Mouse (Mus musculus) heart, embryonic 10.5 days (tissue): ENCODE measurements around the gene Dock11. TPM values are rescaled to one million over a fixed set of nuclear protein-coding genes. Genes with fewer than 3 reads are reported as not detected.
A peak's percentile ranks its signal among the peaks of the same experiment; 100 is the strongest.

Experiments used
- DNase-seq: peaks from one replicate; pipeline ENCODE4 v3.0.0-alpha.2; 2017; ENCODE audit warnings: low spot score
- H3K27ac ChIP-seq: fragments of 300-500 bp; sonication (generic); 2 replicates; pipeline ENCODE4 v1.5.1; 2016; ENCODE audit warnings: mild to moderate bottlenecking
- H3K27me3 ChIP-seq: fragments of 300-500 bp; sonication (generic); 2 replicates; pipeline ENCODE4 v1.6.1; 2016; ENCODE audit warnings: mild to moderate bottlenecking; ENCODE audit not compliant: poor library complexity, insufficient read depth, severe bottlenecking
- H3K36me3 ChIP-seq: fragments of 300-500 bp; sonication (generic); 2 replicates; pipeline ENCODE4 v1.6.1; 2016; ENCODE audit warnings: mild to moderate bottlenecking, moderate library complexity
- H3K4me1 ChIP-seq: fragments of 300-500 bp; sonication (generic); 2 replicates; pipeline ENCODE4 v1.6.1; 2016; ENCODE audit warnings: mild to moderate bottlenecking
- H3K4me3 ChIP-seq: fragments of 300-500 bp; sonication (generic); 2 replicates; pipeline ENCODE4 v1.5.1; 2016; ENCODE audit warnings: mild to moderate bottlenecking, moderate library complexity
- H3K9me3 ChIP-seq: fragments of 300-500 bp; sonication (generic); 2 replicates; pipeline ENCODE4 v1.6.1; 2016; ENCODE audit warnings: mild to moderate bottlenecking, moderate library complexity
- WGBS: fragments of 180-500 bp; shearing (Covaris S2); methylation state at CpG from one replicate; pipeline ENCODE4 v1.1.7; 2016; 5-methylcytosine and 5-hydroxymethylcytosine counted together
- polyA plus RNA-seq: library from polyadenylated mRNA; unstranded; fragments of >200 nt; fragmentation: Nextera tagmentation; extraction: Ambion mirVana; gene quantifications from 2 replicates; pipeline ENCODE4 v1.2.1, GENCODE M21; 2016

Gene Dock11
- polyA plus RNA-seq, 1 experiment from 2014 or later = 13.1 TPM

DNA sequence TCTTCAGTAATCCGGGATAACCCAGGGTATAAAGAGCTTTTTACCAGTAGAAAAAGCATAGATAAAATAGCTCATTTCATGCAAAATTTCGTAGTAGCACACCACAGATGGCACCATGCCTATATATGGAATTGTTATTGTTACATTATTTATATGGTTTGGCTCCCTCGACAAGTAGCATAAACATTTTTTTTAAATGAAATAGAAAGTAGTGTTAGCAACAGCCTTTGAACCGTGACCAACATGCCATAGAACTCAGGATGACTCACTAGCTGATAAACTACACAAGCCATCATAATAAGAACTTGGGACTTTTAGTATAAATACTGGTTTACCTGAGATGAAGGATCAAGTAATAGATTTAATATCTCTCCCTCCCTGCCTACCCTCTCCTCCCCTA, 188.5 kb downstream of the Dock11 start:
- Histone ChIP-seq H3K4me3 (no peak overlapping the region), H3K4me1 (no peaks in the 10 kb centered on the region), H3K27ac (no peak overlapping the region), H3K27me3 (no peaks in the 10 kb centered on the region), H3K36me3 (no peaks in the 10 kb centered on the region), H3K9me3 (no peaks in the 10 kb centered on the region)
- no peak for DNase-seq
- WGBS = 72% methylated on average over 4 of the region's 4 CpGs

DNA sequence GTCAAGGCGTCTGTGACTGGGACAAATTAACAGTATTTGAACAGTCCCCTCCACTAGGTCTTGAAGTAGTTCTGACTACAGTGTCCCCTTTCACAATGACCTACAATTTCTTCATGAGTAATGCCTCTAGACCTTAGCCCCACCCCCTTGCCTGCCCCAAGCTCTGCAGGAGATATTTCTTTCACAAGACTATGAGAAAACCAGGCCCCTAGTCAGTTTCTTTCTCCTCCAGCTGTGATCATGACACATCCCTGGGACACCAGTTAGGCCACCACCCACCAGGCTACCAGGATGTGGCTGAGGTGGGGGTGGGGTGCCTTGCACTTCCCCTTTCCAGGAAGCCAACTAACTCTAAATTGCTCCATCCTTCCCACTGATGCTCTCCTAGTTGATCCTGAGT, 194.3 kb downstream of the Dock11 start:
- Histone ChIP-seq H3K4me3 (no peak overlapping the region), H3K9me3 (no peaks in the 10 kb centered on the region), H3K4me1 (no peaks in the 10 kb centered on the region), H3K27ac (no peak overlapping the region), H3K36me3 (no peaks in the 10 kb centered on the region), H3K27me3 (no peaks in the 10 kb centered on the region)
- 81% methylated on average over 1 of the region's 1 CpGs for WGBS
- DNase-seq = no peak

DNA sequence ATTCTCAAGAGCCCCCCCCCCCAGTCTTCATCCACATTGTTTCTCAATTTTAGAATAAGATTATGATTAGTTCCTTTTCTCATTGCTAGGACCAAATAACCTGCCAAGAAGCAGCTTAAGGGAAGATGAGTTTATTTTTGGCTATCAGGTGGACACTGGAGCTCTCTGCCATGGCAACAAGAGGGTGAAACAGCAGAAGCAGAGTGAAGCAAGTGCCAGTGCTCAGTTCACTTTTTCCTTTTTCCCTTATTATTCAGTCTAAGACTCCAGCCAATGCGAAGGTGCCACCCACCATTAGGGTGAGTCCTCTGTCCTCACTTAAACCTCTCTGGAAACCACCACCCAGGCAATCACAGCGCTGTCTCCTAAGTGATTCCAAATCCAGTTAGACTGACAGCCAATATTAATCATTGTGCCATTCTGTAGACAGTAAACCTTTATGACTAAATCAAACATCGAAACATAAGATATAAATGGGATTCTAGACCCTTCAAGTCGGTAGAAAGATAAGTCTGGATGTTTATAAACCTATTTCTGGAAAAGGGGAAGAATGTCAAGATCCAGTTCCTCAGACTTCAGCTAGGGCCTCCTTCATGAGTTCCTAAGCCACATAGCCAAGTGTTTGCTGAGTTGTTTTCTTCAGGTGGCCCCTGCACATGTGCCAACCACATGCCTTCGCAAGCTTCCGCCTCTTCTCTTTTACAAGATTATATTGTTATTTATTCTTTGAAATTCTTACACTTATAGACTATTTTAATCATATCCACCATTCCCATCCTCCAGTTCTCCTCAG, 200.0 kb downstream of the Dock11 start:
- Histone ChIP-seq H3K27me3 (no peaks in the 10 kb centered on the region), H3K4me1 (no peaks in the 10 kb centered on the region), H3K36me3 (no peaks in the 10 kb centered on the region), H3K9me3 (no peaks in the 10 kb centered on the region), H3K4me3 (no peak overlapping the region), H3K27ac (no peak overlapping the region)
- DNase-seq = no peak
- 86% methylated on average over 6 of the region's 6 CpGs for WGBS

DNA sequence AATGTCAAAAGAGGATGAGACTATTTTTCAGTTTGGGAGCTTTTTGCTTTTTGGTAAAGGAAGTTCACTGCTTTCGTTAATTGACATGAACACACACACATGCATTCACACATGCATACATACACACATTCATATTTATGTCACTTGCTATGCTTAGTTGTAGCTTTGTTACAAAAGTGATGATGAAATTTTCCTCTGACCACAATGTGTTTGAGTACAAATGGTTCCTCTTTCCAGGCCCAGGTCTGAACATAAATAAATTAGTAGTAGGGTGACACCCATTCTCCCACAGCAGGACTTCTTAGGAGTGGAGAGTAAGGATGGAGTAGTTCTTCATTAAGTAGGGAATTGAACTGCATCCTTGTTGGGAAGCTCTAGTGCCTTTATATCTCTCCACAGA, 212.3 kb downstream of the Dock11 start:
- no peaks in the 10 kb centered on the region for H3K4me1 ChIP-seq
- H3K27me3 ChIP-seq = no peaks in the 10 kb centered on the region
- no peaks in the 10 kb centered on the region for H3K9me3 ChIP-seq
- no peaks in the 10 kb centered on the region for H3K36me3 ChIP-seq
- no peak overlapping the region for H3K27ac ChIP-seq
- DNase-seq = no peak
- no peak overlapping the region for H3K4me3 ChIP-seq
- WGBS = 76% methylated on average over 1 of the region's 1 CpGs

DNA sequence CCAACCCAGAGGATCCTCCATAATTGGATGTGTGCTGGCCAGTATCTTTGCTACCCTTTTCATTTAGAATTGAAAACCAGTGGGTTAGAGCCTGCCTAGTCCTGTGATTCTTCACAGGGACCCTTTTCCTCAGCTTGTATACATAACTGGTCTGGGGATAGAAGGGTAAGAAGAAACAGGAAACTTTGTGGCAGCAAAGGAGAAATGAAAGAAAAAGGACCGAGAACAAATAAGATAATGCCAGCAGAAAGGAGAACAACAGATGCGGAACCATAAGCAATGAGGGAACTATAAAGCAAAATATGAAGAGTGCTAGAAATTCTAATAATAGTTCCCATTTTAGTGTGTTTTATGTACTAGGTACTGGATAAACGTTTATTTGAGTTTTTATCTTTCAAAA, 212.7 kb downstream of the Dock11 start:
- 69% methylated on average over 3 of the region's 3 CpGs for WGBS
- H3K27me3 ChIP-seq = no peaks in the 10 kb centered on the region
- DNase-seq = no peak

DNA sequence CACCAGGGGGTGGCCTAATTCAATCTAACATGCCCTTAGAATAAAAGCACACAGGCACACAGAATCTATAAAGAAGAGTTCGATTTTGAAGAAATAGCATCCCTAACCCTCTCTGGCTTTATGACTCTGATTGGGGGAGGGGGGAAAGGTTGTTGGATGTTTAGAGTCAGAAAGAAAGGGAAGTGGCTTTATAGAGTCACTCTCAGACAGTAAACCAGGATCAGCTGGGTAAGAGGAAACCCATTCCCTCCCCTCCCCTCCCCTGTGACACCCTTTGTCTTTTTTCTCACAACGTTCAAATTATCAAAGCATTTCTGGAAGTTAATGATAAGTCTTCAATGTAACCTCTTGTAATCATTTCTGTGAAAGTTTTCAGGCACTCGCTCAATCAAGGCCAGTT, 220.0 kb downstream of the Dock11 start:
- H3K27me3 ChIP-seq = peaks cover 7% of the 10 kb centered on the region; the same call in 1 of the 2 replicates
- no peak overlapping the region for H3K4me3 ChIP-seq
- H3K27ac ChIP-seq = no peak overlapping the region
- DNase-seq = no peak
- H3K36me3 ChIP-seq = no peaks in the 10 kb centered on the region
- H3K4me1 ChIP-seq = no peaks in the 10 kb centered on the region
- WGBS = 47% methylated on average over 3 of the region's 3 CpGs
- H3K9me3 ChIP-seq = no peaks in the 10 kb centered on the region; the same call in 1 of the 2 replicates

More for the DNA sequence above, 212.7 kb downstream of the Dock11 start:
- no peak overlapping the region for H3K27ac ChIP-seq
- H3K4me3 ChIP-seq = no peak overlapping the region
- H3K36me3 ChIP-seq = no peaks in the 10 kb centered on the region
- no peaks in the 10 kb centered on the region for H3K9me3 ChIP-seq
- no peaks in the 10 kb centered on the region for H3K4me1 ChIP-seq

- Histone ChIP-seq H3K9me3 (no peaks in the 10 kb centered on the region; the same call in 1 of the 2 replicates), H3K27ac (peak within 1 kb of the TSS; percentile 84), H3K27me3 (peaks cover 7% of the 10 kb centered on the region; the same call in 1 of the 2 replicates), H3K4me1 (no peaks in the 10 kb centered on the region), H3K4me3 (peak within 1 kb of the TSS; percentile 66), H3K36me3 (no peaks in the 10 kb centered on the region)
- WGBS = 17% methylated on average over 46 of the region's 51 CpGs
- DNase-seq = peak; percentile 72
Measured at GRCm38 (mm10) chrX:36111622-36112421, 223.2 kb downstream of the Dock11 start, which contains the start of gene Il13ra1. Gene Il13ra1, plus strand, starts transcription at chrX:36112110.

GRCm38 (mm10) chrX:36112422-36112750, 223.8 kb downstream of the Dock11 start:
- H3K27me3 ChIP-seq = peaks cover 7% of the 10 kb centered on the region; the same call in 1 of the 2 replicates
- H3K9me3 ChIP-seq = no peaks in the 10 kb centered on the region; the same call in 1 of the 2 replicates
- DNase-seq = no peak
- H3K36me3 ChIP-seq = no peaks in the 10 kb centered on the region
- WGBS = 18% methylated on average over 7 of the region's 9 CpGs
- peak overlapping the region; percentile 84 for H3K27ac ChIP-seq
- H3K4me3 ChIP-seq = peak overlapping the region; percentile 66
- no peaks in the 10 kb centered on the region for H3K4me1 ChIP-seq

DNA sequence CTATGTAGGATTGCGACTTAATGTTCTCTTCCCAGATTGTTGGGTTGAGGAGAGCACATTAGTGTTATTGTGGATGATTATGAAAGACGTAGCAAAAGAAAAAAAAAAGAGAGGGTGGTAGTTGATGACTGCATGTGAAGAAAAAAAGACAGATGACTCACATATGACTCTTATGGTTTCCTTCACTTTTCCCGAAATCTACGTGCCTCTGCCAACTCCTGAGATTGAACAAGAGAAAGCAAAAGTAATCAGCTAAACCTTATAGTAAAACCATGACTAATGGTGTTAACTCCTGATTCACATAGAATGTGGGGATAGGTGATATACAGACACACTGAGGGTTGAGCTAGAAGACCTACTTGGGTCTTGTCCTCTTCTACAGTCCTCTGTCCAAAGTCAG, 226.5 kb downstream of the Dock11 start:
- Histone ChIP-seq H3K36me3 (no peaks in the 10 kb centered on the region), H3K4me1 (no peaks in the 10 kb centered on the region), H3K9me3 (no peaks in the 10 kb centered on the region; the same call in 1 of the 2 replicates), H3K27ac (no peak overlapping the region), H3K27me3 (peaks cover 7% of the 10 kb centered on the region; the same call in 1 of the 2 replicates), H3K4me3 (no peak overlapping the region)
- WGBS = 84% methylated on average over 4 of the region's 4 CpGs
- DNase-seq = no peak

Other genes with a start within 250 kb of the Dock11 start
- 9.3 and 13.9 TPM in 2 replicates for gene Il13ra1, start 223.3 kb downstream of the Dock11 start, polyA plus RNA-seq